Mouse (Mus musculus): ENCODE results near the gene Lrwd1. TPM values are rescaled to one million over a fixed set of nuclear protein-coding genes. Genes with fewer than 3 reads are reported as not detected.

Lrwd1 gene
- total and polyA plus RNA-seq, 3 experiments, result 98.2 to 133 TPM; not detected in 1

DNA sequence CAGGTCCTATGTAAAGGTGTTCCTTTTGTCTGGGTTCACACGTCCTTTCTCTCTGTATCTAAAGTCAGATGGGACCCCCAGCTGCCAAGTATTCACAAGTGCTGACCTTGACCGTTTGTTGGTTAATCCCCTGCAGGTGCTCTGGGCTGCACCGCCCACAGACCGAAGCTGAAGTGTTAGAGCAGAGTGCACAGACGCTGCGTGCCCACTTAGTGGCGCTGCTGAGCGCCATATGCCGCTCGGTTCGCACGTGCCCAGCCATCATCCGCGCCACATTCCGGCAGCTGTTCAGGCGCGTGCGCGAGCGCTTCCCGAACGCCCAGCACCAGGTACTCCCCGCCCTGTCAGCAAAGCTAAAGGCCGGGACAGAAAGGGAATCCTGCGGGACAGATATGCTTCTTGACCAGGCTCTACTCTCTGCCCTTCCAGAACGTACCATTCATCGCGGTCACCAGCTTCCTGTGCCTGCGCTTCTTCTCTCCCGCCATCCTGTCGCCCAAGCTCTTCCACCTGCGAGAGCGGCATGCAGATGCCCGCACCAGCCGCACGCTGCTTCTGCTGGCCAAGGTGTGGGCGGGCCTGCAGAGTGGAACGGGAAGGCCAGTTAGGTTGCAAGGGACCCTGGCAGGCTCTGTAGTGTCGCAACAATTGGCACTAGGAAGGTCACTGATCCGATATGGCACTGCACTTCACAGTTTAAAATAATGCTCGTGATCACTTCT is 33.6 kb downstream of the Lrwd1 start (continued):
- TF ChIP-seq E2F4 (IDR thresholded peaks at IDR 0.05; ENCODE audit: borderline replicate concordance, low read depth, low read length), result no peak
- TF ChIP-seq TCF12 (IDR thresholded peaks at IDR 0.05; ENCODE audit: low read depth, low read length), result 0 out of 2 replicates have a peak, but pooled peaks have one; percentile 17
- no peak; the same call in 1 of the 2 replicates for TF ChIP-seq HCFC1 (IDR thresholded peaks at IDR 0.05; ENCODE audit: low read depth, low read length)
- no peak for TF ChIP-seq CHD1 (IDR thresholded peaks at IDR 0.05; ENCODE audit: low read depth, low read length)
- TF ChIP-seq POLR2A (IDR thresholded peaks at IDR 0.05; ENCODE audit: control insufficient read depth in 1 of 2, insufficient read depth in 1 of 2, low read depth in 1 of 2, low read length in 2 of 2, poor library complexity in 1 of 2), result peak; percentile 34 to 69; a peak in 1 of 4 replicates
- TF ChIP-seq MYB (IDR thresholded peaks at IDR 0.05; ENCODE audit: low read depth, low read length), result no peak
- no peak; the same call in 1 of the 2 replicates for TF ChIP-seq ETS1 (IDR thresholded peaks at IDR 0.05; ENCODE audit: low read depth, low read length)
- TF ChIP-seq RAD21 (IDR thresholded peaks at IDR 0.05; ENCODE audit: low read depth, low read length), result peak; percentile 64
- TF ChIP-seq MYC (IDR thresholded peaks at IDR 0.05; ENCODE audit: low read depth, low read length), result peak; percentile 100
- no peak for TF ChIP-seq MEF2A (IDR thresholded peaks at IDR 0.05; ENCODE audit: extremely low read depth, insufficient replicate concordance, low read depth, low read length, poor library complexity, severe bottlenecking)
- TF ChIP-seq BHLHE40 (IDR thresholded peaks at IDR 0.05; ENCODE audit: borderline replicate concordance, low read depth, low read length), result peak; percentile 100

DNA sequence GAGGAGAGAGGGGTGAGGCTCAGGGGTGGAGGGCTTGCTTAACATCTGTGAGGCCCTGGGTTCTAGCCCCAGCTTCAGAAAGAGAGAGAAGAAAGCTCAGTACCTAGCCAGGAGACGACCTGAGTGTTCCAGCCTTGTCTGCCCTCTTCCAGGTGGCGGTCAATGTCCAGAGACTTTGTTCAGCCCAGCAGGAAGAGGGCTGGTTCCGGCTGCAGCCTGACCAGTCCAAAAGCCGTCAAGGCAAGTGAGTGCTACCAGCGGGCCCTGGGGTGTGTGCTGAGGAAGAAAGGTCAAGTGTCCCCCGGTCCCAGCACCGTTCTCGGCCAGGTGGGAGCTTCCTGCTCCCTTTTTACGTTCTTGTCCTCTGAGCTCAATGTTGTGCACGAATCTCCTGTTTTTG is 37.3 kb downstream of the Lrwd1 start:
- Histone ChIP-seq H3K36me3 (ENCODE audit: control insufficient read depth in 1 of 2, insufficient read depth in 2 of 2, low read length in 2 of 2) (peaks cover 0 to 3% of the 10 kb centered on the region in 2 experiments; a peak in 1 of 4 replicates), H3K27me3 (ENCODE audit: control insufficient read depth in 1 of 2, insufficient read depth in 2 of 2, low read length in 2 of 2) (no peaks in the 10 kb centered on the region)

DNA sequence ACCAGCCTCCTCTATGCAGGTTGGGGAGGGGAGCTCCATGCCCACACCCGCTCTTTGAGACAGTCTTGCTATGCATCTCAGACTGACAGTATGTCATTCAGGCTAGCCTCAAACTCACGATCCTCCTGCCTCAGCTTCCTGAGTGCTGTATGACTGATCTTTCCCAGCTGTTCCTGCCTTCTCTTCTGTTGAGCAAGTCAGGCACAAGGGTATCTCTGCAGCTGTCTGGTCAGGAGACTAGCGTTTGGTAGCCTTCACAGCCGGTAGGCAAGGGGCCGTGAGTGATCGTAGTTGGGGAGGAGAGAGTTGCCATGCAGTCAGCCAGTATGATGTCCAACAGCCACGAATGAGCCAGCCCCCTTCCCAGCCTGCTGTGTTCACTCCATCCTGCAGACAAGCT is 40.8 kb downstream of the Lrwd1 start:
- H3K79me2 ChIP-seq (ENCODE audit: control insufficient read depth, insufficient read depth, low read length, poor library complexity), result no peaks in the 10 kb centered on the region
- no peaks in the 10 kb centered on the region for H3K36me3 ChIP-seq (ENCODE audit: control insufficient read depth in 1 of 2, insufficient read depth in 2 of 2, low read length in 2 of 2)
- H3K9me3 ChIP-seq (replicated peaks; ENCODE audit: insufficient read depth, low read length), result no peaks in the 10 kb centered on the region
- no peak overlapping the region for H3K27ac ChIP-seq (ENCODE audit: control insufficient read depth, low read depth, low read length)
- no peak for DNase-seq (ENCODE audit: low read depth, low spot score)
- H3K27me3 ChIP-seq (ENCODE audit: control insufficient read depth in 1 of 2, insufficient read depth in 2 of 2, low read length in 2 of 2), result no peaks in the 10 kb centered on the region
- no peak for TF ChIP-seq MYC (IDR thresholded peaks at IDR 0.05; ENCODE audit: low read depth, low read length)
- TF ChIP-seq EP300 (IDR thresholded peaks at IDR 0.05; ENCODE audit: low read depth in 1 of 2, low read length in 2 of 2), result no peak
- no peak for TF ChIP-seq RAD21 (IDR thresholded peaks at IDR 0.05; ENCODE audit: low read depth, low read length)
- TF ChIP-seq ZMIZ1 (IDR thresholded peaks at IDR 0.05; ENCODE audit: low read depth, low read length), result no peak
- no peak for TF ChIP-seq POLR2AphosphoS2 (IDR thresholded peaks at IDR 0.05; ENCODE audit: low read length)
- no peak for TF ChIP-seq CHD1 (IDR thresholded peaks at IDR 0.05; ENCODE audit: low read depth, low read length)
- no peak for TF ChIP-seq MAX (IDR thresholded peaks at IDR 0.05; ENCODE audit: low read length)
- no peak for TF ChIP-seq POLR2AphosphoS5 (IDR thresholded peaks at IDR 0.05; ENCODE audit: borderline replicate concordance, low read depth, low read length)
- TF ChIP-seq USF2 (IDR thresholded peaks at IDR 0.05; ENCODE audit: borderline replicate concordance in 1 of 2, insufficient read depth in 1 of 2, low read depth in 1 of 2, low read length in 2 of 2), result no peak
- TF ChIP-seq MAFK (IDR thresholded peaks at IDR 0.05; ENCODE audit: borderline replicate concordance, low read depth, low read length), result no peak
- TF ChIP-seq JUND (IDR thresholded peaks at IDR 0.05; ENCODE audit: low read depth, low read length), result no peak
- no peak overlapping the region for H3K4me3 ChIP-seq (ENCODE audit: control insufficient read depth in 1 of 2, insufficient read depth in 1 of 2, low read depth in 2 of 2, low read length in 2 of 2)
- H3K9ac ChIP-seq (ENCODE audit: control insufficient read depth, low read depth, low read length, poor library complexity, severe bottlenecking), result no peak overlapping the region
- H3K4me1 ChIP-seq (ENCODE audit: control insufficient read depth in 1 of 2, insufficient read depth in 2 of 2, low read length in 2 of 2), result no peaks in the 10 kb centered on the region

More for the DNA sequence above, 37.3 kb downstream of the Lrwd1 start:
- Histone ChIP-seq H3K79me2 (ENCODE audit: control insufficient read depth, insufficient read depth, low read length, poor library complexity) (no peaks in the 10 kb centered on the region), H3K27ac (ENCODE audit: control insufficient read depth, low read depth, low read length) (no peak overlapping the region), H3K4me3 (ENCODE audit: control insufficient read depth in 1 of 2, insufficient read depth in 1 of 2, low read depth in 2 of 2, low read length in 2 of 2) (no peak overlapping the region), H3K9ac (ENCODE audit: control insufficient read depth, low read depth, low read length, poor library complexity, severe bottlenecking) (no peak overlapping the region), H3K4me1 (ENCODE audit: control insufficient read depth in 1 of 2, insufficient read depth in 2 of 2, low read length in 2 of 2) (peaks cover 0 to 11% of the 10 kb centered on the region in 2 experiments; a peak in 1 of 4 replicates), H3K9me3 (replicated peaks; ENCODE audit: insufficient read depth, low read length) (no peaks in the 10 kb centered on the region)
- DNase-seq (ENCODE audit: low read depth, low spot score), result no peak
- TF ChIP-seq E2F4 (IDR thresholded peaks at IDR 0.05; ENCODE audit: borderline replicate concordance, low read depth, low read length) (no peak), MAFK (IDR thresholded peaks at IDR 0.05; ENCODE audit: borderline replicate concordance, low read depth, low read length) (no peak), SIN3A (IDR thresholded peaks at IDR 0.05; ENCODE audit: low read length) (no peak), GATA1 (IDR thresholded peaks at IDR 0.05; ENCODE audit: low read depth, low read length) (no peak), TAL1 (IDR thresholded peaks at IDR 0.05; ENCODE audit: low read length) (no peak), TCF12 (IDR thresholded peaks at IDR 0.05; ENCODE audit: low read depth, low read length) (no peak), USF1 (IDR thresholded peaks at IDR 0.05; ENCODE audit: low read depth, low read length) (no peak), MYB (IDR thresholded peaks at IDR 0.05; ENCODE audit: low read depth, low read length) (no peak), POLR2AphosphoS2 (IDR thresholded peaks at IDR 0.05; ENCODE audit: low read length) (no peak), CTCF (IDR thresholded peaks at IDR 0.05 in 2 of 3, conservative IDR thresholded peaks at IDR 0.05 in 1 of 3; ENCODE audit: control insufficient read depth in 1 of 3, insufficient read depth in 1 of 3, low read depth in 2 of 3, low read length in 3 of 3, poor library complexity in 1 of 3, severe bottlenecking in 1 of 3) (no peak), MYC (IDR thresholded peaks at IDR 0.05; ENCODE audit: low read depth, low read length) (no peak), ELF1 (IDR thresholded peaks at IDR 0.05; ENCODE audit: low read depth, low read length) (no peak)
